Mouse (Mus musculus) thymus, postnatal 14 days (tissue): ENCODE measurements around the gene Acadm.

ENCODE experiments used
- DNase-seq: peaks from one replicate; pipeline ENCODE4 v3.0.0; 2021

The Acadm gene

GRCm38 (mm10) chr3:153897216-153897615, 47.2 kb downstream of the Acadm start:
- peak; percentile 56 for DNase-seq

- DNase-seq = peak; percentile 85
These were observed 49.0 kb downstream of the Acadm start for GRCm38 (mm10) chr3:153895454-153895853.

- no peak for DNase-seq
These were observed 55.1 kb downstream of the Acadm start for GRCm38 (mm10) chr3:153889188-153889781.

DNA sequence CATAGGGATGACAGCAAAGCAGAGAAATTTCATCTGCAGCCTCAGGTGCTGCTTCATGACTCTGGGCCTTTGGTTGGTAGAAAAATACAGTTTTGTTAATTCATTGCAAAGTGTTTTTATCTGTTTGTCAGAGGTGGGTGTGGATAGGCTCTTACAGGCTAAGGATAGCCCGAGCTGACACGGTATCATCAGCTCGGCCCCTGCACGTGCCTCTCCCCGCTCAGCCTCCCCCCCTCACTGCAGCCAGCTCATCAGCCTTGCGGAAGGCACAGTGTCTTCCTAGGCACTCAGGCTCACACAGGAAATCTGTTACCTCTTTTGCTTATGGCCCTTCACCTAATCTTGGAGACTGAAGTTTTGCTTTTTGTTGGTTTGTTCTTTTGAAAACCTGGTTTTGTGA, 56.3 kb downstream of the Acadm start:
- no peak for DNase-seq

DNA sequence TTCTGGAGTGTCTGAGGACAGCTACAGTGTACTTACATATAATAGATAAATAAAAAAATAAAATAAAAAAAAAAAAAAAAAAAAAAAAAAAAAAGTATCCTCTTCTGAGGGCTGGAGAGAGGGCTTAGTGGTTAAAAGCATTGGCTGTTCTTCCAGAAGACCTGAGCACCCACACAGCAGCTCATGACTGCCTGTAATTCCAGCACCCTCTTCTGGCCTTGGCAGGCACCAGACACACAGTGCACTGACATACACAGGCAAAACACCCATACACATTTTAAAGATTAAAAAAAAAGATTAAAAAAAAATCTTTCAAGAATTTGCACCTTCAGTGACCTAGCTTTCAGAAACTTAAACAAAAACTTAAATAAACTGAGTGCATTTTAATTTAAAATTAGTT, 58.1 kb downstream of the Acadm start:
- peak; percentile 24 for DNase-seq
